Mouse (Mus musculus) frontal cortex, postnatal 14 days (tissue): Measurements from ENCODE around the gene Mrgprf.

Source experiments
- DNase-seq, 2 experiments: peaks; one replicate each; pipeline ENCODE4 v3.0.0; 2022; ENCODE audit warnings: low spot score in 2 of 2

Gene Mrgprf

DNA sequence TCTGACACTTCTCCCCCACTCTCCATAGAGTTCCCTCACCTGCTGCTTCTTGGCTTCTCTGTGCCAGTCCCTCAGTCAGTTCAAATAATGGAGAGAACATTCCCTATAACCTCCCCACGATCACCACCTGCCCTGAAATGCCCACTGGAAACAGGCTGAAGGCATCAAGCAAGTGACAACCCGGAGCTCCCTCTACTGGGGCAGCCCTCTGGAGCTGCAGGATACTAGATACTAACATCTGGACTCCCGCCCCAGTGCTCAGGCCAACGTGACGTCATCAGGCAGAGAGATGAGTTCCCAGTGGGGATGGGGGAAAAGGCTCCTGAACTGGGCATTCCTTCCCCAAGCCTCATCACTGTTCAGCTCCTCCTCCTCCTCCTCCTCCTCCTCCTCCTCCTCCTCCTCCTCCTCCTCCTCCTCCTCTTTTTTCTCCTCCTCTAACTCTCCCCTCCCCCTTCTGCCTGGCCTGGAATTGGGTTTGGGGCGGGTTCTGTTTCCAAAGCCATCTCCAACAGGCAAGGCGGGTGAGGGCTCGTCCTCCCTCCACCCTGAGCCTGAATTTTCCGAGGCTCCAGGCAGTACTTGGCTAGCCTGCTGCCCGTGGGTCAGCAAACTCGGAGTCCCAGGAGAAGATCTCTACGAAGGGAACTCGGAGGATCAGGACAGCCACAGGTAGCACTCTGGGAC, at the start of gene Mrgprf:
Gene Mrgprf, plus strand, starts transcription at position 508 of the 687 bp plus-strand sequence.
- no peak for DNase-seq

DNA sequence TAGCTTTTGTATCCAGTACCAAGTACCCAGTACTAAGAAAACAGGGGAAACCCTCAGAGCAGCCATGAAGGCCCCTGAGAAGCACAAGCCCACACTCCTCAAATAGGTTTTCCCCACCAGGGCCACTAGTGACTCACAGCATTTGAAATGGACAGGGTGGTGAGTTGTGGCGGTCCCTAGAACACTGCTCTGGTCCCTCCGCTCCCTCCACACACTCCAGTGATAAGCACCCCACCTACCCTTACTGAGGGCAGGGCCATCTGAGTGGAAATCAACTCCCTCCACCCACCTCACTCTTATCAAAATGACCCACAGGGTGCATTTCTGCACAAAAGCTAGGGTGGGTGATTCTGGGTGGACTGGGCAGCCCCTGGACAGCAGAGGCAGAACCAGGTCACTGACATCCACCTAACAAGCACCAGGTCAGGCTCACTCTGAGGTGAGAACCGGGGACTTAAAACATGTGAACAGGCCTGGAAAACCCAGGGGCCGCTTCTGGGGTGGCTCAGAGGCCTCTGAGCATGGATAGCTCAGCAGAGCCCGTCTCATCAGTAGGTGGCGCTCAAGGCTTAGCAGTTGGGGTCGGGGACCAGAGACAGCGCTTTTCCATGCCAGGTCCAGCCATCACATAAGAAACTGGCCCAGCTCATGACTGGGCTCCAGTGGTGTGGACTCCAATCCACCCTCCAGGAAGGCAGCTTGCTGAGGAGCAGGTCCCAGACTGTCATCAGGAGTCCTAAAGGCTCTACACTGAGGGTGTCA, 47.7 kb upstream of the Mrgprf start:
- peak; percentile 43 to 64 for DNase-seq

DNA sequence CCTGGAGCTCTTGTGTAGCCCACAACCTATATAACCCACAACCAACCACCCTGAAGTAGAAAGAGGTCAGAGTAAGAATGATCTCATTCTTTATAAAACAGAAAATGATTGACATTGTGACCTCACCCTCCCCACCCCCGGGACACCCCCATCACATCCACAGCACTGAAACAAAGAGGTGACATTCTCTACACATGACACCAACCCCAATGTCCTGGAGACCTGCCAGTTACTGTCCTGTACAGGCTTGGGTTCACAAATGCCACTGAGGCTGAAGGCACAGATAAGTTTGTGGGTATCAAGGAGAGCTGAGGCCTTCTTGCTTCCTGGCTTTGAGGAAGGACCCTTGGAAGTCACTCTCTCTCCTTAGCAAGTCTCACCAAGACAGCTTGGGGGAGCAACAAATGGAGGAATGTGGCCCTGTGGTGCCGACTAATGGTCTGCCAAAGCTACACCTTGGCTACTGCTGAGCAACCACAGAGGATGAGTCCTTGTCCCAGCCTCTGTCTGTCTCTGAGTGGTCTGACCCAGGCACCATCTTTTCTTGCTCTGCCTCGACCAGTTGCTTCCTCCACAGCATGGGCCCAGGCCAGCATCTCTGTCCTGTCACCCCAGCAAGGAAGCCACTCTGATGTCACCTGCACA, 46.5 kb upstream of the Mrgprf start:
- DNase-seq = no peak

DNA sequence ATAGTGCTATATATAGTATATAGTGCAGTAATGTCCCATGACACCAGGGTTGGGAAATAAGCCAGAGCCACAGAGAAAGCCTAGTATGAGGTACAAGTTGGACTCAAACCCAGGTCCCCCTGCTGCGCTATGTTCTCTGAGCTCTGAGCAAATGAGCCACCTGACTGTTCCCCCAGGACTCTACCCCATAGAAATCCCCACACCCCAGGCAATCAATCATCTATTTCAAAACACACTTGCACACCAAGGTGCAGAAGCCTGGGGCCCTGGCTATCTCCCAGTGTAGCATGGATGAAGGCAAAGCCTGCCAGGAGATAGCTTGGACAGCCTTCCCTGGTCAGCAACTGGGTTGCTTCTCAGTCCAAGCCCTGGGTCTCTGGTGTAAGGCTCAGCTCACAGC, 44.5 kb upstream of the Mrgprf start:
- DNase-seq = no peak

DNA sequence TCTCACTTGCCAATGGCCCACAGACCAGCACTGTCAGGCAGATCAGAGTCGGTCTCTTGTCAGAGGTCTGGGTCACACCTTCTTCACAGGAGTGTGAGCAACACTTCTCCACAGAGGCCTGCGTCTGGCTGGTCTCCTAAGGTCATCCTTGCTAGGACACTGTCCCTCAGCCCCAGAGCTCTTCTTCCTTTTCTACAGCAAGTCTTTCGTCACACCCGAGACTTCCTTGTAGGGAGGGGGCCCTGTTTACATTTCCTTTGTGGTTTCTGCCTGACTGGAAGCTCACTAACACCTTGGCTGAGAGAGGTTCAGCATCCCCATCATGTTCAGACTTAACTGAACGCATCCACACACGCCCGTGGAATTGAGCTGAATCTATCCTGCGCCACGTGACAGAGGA, 36.4 kb upstream of the Mrgprf start:
- no peak for DNase-seq

DNA sequence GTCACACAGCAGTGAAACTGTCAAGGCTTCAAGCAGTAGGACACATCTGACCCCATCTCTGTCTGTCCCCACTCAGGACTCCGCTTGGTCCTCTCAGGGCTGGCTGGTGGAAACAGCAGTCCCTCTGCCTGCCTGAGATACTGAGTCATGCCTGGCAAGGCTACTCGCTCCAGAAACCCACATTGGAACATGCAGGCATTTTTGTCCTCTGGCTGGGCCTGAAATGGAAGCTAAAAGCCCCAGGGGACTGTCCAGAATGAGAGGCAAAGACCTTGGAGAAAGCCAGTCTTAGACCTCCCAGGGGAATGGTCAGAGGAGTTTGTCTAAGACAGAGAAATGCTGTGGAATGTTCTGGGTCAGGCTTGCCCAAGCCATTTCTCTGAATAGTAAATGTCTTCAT, 34.6 kb upstream of the Mrgprf start:
- DNase-seq = no peak

DNA sequence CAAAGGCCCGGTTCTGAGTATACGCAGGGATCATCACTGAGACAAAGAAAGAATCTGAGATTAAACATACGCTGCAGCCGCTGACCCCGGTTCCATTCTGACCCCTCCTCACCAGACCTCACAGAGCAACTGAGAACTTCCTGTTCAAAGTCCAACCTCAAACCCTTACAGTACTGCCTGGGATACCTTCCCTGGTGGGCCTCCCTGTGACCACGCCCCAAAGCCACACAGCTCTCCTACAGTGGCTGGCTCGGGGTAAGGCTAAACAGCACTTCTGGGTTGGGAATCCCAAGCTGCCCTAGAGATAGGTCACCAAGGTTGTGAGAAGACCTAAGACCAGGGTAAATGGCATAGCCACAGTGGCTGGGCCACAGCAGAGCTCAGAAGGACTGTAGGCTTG, 31.7 kb upstream of the Mrgprf start:
- no peak for DNase-seq

DNA sequence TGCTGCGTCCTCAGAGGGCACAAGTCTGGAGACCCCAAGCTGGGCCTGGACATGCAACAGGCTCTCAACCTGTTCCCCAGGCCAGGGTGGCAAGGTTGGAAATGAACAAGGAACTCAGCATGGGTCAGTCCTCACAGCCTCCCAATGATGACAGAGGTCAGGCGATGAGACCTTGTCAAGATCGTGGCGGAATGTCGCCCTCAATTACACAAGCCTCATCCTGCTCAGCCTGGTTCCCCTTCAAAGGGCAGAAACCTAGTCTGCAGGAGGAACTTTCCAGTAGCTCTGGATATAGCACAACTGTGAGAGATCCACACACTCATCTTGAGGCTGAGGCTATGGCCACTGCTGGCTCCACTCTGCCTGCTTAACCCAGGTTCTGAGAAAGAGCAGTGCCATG, 29.7 kb upstream of the Mrgprf start:
- DNase-seq = no peak

DNA sequence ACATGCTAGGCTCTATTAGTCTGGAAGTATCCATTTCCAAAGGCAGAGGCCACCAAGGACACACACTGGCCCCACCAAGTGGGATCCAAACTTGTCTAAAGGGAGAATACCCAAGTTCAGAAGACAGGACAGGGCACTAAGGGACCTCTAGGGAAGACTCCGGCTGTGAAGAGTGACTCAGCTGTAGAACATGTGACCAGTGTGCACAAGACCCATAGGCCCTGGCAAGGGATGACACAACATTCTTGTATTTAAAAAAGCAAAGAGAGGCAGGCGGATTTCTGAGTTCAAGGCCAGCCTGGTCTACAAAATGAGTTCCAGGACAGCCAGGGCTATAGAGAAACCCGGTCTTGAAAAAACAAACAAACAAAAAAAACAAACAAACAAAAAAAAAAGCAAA, 25.1 kb upstream of the Mrgprf start:
- no peak for DNase-seq

DNA sequence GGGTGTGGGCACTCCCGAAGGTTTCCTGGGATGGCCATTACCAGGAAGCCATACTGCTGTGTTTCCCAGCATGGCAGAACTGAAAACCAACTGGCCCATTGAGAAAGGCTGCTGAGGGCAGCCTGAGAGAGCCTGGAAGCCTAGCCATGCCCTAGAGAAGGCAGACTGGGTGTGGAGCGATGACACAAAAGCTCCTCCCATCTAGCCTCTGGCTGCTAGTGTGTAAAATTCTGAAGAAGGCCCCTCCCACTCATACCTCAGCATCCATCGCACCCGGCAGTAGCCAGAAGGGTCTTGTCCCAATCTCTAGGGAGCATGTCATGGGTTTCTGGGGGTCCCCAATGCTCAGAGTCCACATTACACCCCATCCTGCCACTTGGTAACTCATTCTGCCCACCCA, 19.2 kb upstream of the Mrgprf start:
- DNase-seq = no peak

DNA sequence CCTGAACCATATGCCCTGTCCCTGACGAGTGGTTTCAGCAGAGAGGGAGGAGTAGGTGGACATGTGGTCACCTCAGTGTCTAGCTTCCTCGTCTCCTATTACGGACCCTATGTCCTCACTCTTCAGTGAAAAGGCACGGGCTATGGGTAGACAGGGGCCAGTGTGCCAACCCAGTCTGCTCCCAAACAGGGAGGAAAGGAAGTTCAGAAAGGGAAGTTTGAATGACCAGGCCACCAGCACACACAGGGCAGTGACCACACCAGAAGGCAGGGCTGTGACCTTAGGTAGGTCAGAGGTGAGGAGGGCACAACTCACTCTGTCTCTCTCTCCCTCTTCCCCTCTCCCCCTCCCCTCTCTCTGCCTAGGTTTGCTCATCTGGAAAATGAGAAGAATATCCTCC, 17.6 kb upstream of the Mrgprf start:
- DNase-seq = no peak

DNA sequence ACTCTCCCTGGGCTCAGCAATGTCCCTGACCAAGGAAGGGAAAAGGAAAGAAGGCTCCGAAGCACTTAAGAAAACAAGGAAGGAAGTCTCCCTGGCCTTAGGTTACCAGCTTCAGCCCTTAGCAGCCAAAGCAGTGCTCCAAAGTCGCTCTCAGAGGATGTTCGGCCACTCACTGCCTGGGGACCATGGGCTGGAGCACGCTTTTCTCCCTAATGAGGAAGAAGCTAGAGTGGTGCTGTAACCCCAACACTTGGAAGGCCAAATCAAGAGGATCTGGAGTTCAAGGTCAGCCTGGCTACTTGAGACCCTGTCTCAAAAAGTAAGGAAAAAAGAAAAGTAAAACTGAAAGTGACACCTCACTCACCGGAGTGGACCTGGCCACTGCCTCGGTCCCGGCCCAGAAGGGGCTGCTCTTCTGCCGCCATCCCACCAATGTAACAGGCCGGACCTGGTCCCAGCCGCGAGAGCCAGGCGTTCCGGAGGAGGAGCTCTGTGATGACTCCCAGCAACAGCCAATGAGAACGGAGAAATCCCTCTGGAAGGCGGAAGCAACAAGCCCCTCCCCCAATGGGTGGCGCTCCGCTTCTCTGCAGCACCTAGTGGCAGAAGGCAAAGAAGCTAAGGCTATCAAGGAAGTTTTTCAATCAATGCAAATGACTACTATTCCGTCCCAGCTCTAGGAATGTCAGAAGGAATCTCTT, 17.0 kb upstream of the Mrgprf start, which contains the start of gene Tpcn2:
Gene Tpcn2, minus strand, starts transcription at position 525 of the 701 bp plus-strand sequence.
- peak; percentile 84 to 92 for DNase-seq

DNA sequence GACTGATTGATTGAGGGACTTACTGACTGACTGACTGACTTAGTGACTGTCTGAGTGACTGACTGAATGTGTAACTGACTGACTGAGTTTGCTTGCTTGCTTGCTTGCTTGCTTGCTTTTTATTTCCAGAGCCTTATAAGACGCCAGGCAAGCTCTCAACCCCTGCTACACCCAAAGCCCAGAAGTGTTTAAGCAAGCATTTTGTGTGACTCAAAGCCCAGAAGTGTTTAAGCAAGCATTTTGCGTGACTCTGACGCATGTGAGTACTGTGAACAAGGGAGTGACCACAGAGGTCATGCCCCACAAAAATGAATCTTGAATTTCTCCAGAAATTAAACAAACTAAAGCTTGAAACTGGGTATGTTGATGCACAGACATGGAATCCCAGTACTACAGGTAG, 16.3 kb upstream of the Mrgprf start:
- DNase-seq = no peak

DNA sequence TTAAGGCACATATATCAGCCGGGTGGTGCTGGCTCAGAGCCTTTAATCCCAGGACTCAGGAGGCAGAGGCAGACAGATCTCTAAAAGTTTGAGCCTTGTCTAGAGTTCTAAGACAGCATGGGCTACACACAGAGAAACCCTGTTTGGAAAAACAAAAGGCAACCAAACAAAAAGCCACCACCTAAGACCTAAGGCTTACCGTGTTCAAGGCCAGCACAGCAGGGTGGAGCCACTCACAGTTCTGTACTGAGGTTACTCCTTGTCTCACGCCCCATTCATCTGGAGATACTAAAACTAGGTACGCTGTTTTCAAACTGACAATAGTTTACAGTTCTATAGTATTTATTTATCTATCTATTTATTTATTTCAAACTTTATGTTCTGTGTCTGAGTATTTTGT, 15.2 kb upstream of the Mrgprf start:
- DNase-seq = no peak

DNA sequence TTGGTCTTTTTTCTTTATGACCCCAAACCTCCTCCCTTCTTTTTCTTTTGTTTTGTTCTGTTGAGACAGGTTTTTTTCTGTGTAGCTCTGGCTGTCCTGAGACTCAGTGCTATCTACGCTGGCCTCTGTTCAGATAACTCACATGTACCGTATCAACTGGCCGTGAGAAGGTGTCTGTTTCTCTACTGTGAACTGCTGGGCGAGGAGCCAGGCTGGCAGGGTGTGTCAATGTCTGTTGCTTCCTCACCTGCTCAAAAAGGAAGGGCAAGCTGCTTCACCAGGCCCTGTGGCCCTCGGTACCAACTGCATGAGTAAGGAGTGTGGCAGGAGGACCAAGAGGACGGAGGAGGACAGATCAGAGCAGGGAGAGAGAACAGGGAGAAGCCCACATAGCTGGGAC, 13.2 kb upstream of the Mrgprf start:
- DNase-seq = no peak

DNA sequence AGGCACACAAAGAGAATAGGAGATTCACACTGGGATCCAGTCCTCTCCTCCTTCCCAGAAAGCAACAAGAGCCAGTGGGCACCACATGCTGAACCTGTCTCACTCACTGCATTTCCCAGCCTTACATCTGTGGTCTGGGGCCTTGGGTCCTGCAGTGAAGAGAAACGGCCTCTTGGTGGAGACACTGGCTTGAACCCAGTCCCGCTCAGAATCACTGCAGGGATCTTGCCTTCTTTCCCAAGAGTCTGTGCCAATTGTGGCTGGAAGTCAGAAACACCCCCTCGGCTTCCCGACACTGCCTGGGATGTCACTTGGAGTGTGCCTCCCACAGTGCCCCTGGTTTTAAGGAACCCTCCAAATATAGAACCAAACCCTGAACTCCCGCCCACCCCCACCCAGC, 11.3 kb upstream of the Mrgprf start:
- no peak for DNase-seq

DNA sequence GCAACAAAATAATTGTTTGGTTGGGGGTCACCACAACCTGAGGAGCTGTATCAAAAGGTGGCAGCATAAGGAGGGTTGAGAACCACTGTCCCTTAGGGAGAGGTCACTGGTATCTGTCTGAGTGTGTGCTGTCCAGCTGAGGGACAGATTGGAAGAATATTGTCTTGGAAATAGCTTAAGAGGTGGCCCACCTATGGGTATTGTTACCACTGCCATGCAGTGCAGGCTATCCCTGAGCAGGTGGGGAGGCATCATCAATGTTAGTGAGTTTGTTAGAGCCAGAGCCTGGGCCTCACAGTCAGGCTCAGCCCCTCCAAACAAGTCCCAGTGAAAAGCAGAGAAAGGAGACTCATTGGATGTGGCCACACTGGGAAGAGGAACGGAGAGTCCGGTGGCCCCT, 8.8 kb upstream of the Mrgprf start:
- no peak for DNase-seq

DNA sequence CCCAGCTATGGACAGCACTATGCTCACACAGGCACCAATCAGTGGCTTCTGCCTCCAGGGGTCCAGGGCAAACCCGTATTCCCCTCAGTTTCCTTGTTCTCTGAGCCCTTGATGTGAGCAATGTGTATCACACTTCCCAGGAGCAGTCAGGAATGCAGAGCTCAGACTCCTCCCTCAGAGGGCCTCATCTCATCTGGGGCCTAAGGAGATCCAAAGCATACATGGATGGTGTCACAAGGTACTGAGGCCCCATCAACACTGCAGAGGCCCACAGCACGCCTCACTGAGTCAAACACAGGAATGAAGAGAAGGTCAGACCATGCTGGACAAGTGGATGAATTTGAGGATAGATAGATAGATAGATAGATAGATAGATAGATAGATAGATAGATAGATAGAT, 7.9 kb upstream of the Mrgprf start:
- no peak for DNase-seq

DNA sequence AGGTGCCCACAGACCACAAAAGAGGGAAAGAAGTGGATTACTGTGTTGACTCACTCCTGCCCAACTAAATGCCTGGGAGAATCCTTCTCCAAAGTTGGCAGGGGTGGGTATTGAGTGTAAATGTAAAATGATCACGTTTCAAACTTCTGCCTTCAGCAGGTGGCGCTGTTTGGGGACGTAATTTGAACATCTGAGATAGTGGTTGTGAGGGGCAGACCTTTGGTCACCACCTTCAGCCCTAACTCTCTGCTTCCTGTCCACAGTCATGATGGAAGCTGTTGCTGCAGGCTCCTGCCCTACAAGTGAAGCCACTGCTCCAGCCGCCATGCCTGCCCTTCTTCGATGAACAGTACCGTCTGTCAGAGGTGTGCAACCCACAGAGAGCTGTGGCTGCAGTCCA, 6.8 kb upstream of the Mrgprf start:
- DNase-seq = no peak

DNA sequence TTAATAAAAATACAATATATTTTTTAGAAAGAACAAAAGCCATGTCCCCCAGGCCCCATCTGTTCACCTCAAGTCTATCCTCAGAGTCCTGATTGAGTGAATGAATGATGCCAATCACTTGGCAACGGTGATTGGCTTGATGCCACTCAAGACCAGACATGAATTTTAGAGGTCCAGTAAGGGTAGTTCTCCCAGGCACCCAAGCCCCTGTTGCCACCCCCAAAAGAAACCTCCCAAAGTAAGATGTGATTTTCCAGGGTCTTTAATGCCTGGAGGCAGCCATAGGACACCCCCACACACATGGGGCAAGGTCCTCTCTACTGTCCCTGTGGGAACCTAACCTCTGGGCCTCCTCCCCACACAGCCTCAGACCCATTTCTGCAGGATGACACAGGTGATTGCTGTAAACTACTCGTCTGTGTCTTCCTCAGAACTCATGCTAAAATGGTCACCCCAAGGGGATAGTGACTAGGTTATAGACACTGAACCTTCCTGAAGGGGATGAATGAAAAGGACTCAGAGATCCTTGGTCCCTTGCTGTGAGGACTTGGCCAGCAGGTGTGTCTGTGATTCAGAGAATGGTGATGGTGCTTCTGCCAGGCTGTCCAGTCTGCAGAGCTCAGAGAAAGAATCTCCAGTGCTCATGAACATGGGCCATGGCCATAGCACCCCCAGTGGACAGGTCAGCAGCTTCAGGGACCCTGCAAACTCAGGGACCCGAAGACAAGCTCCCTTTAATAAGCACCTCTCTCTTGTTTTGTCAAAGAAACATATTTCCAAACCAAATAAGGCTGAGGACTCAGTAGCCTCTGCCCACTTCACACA, 1.8 kb upstream of the Mrgprf start:
- DNase-seq = no peak

DNA sequence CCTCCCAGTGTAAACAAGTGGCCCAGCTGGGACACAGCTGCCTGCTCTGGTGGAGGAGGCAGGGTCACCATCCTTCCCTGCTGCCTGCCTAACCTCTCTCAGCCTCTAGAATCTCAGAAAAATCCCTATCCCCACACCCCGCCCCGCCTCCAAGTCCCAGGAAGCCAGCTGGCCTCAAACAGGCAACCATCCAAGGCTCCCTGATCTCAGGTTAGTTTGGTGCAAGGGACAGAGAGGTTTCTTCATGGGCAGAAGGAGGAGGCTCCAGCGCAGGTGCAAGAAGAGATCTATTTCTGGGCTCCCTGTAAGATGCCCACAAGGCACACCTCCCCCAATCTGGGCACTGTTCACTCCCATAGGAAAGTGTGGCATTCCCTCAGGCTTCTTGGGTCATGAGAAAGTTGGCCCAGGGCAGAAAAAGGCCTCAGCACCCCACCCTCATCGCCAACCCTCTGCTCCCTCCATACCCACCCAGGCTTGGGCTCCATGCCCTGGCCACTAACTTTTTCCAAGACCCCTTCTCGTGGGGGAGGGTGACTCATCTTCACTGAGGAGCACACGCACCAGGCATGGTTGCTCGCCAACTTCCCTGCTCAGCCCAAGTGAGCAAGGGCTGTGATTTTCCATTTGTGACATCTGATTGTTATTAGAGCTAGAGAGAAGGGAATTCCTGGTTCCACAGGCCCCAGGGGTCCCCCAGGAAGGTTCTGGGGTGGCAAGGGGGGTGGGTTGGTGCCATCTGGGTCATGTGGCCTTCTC, 887 bp upstream of the Mrgprf start:
- DNase-seq = no peak
